Mouse (Mus musculus) brain, adult 2 months (tissue): ENCODE measurements around the gene Rgs12.
A peak's percentile ranks its signal among the peaks of the same experiment; 100 is the strongest.

ENCODE experiments used
- DNase-seq: peaks from one replicate; pipeline ENCODE4 v3.0.0; 2011; ENCODE audit warnings: low read depth, low spot score

Gene Rgs12

GRCm38 (mm10) chr5:34931516-34932457 is 17.5 kb upstream of the Rgs12 start:
- DNase-seq, result no peak

GRCm38 (mm10) chr5:34932458-34932806 is 16.8 kb upstream of the Rgs12 start:
- no peak for DNase-seq

GRCm38 (mm10) chr5:34933461-34933860 is 15.8 kb upstream of the Rgs12 start:
- DNase-seq, result no peak

- no peak for DNase-seq
Measured at GRCm38 (mm10) chr5:34941710-34942470, 7.4 kb upstream of the Rgs12 start.

GRCm38 (mm10) chr5:34943428-34943827 is 5.8 kb upstream of the Rgs12 start:
- no peak for DNase-seq

- DNase-seq, result no peak
Measured at GRCm38 (mm10) chr5:34949769-34950211, 545 bp downstream of the Rgs12 start.

GRCm38 (mm10) chr5:34950486-34951160 is 1.4 kb downstream of the Rgs12 start:
- DNase-seq, result no peak

- DNase-seq, result no peak
Measured at GRCm38 (mm10) chr5:34951161-34951834, 2.1 kb downstream of the Rgs12 start.

- DNase-seq, result no peak
Measured at GRCm38 (mm10) chr5:34954508-34954907, 5.3 kb downstream of the Rgs12 start.

GRCm38 (mm10) chr5:34955630-34956029 is 6.4 kb downstream of the Rgs12 start:
- DNase-seq, result no peak

GRCm38 (mm10) chr5:34956151-34956550 is 6.9 kb downstream of the Rgs12 start:
- no peak for DNase-seq

- DNase-seq, result peak; percentile 38
Measured at GRCm38 (mm10) chr5:34957015-34957414, 7.8 kb downstream of the Rgs12 start.

- DNase-seq, result no peak
Measured at GRCm38 (mm10) chr5:34960021-34960420, 10.8 kb downstream of the Rgs12 start.

- DNase-seq, result no peak
Measured at GRCm38 (mm10) chr5:34965531-34965930, 16.3 kb downstream of the Rgs12 start.

- no peak for DNase-seq
Measured at GRCm38 (mm10) chr5:34968386-34968785, 19.1 kb downstream of the Rgs12 start.

- DNase-seq, result no peak
Measured at GRCm38 (mm10) chr5:34972471-34972870, 23.2 kb downstream of the Rgs12 start.

- no peak for DNase-seq
Measured at GRCm38 (mm10) chr5:34973560-34974317, 24.5 kb downstream of the Rgs12 start.

GRCm38 (mm10) chr5:34974773-34975443 is 25.7 kb downstream of the Rgs12 start:
- no peak for DNase-seq

- DNase-seq, result peak; percentile 9
Measured at GRCm38 (mm10) chr5:34976540-34977292, 27.5 kb downstream of the Rgs12 start.
